Mouse (Mus musculus): Measurements from ENCODE around the gene Ctla4.

- TF ChIP-seq POLR2A (IDR thresholded peaks at IDR 0.05; ENCODE audit: extremely low read depth, insufficient read depth, low read length), result no peak
- TF ChIP-seq CTCF (IDR thresholded peaks at IDR 0.05; ENCODE audit: extremely low read depth, insufficient read depth, low read length), result no peak
Measured at GRCm38 (mm10) chr1:60956196-60956595, 69.4 kb downstream of the Ctla4 start.

All from cortical plate, adult 2 months (tissue).